Mouse (Mus musculus): Measurements from ENCODE around the gene Galnt17.

The Galnt17 gene

DNA sequence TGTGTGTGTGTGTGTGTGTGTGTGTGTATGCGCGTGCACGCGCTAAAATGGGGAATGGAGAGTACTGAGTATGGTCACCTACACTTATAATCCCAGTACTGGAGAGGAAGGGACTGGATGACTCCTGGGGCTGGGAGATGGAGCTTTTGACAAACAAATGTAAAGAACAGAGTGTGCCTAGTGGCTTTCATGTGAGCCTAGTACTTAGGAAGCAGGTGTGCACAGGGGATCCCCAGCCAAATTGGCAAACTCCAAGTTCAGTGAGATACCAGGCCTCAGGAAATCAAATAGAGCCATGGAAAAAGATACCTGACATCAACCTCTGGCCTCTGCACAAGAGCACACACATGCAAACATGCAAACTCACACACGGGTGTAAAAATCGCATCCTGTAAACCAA is 61.7 kb downstream of the Galnt17 start:
- no peak for DNase-seq (ENCODE audit: extremely low read depth, low read depth)

DNA sequence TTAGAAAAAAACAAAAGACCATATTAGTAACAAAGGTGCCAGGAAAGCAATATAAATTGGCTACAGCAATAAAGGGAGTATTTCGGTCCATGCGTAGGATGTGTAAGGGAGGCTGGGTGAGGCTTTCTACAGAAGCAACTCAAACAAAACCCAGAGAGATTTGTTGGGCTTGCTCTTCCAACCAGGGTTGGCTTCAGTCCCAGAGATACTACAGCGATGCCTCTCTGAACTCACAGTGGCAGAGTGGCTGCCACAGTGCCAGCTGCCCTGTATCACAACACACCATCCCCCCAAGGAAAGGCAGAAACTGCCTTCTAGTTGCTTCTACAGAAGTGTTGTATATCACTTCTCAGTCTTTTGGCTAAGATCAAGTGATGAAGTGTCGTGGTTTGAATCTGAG is 66.6 kb downstream of the Galnt17 start:
- no peak for DNase-seq (ENCODE audit: extremely low read depth, low read depth)

DNA sequence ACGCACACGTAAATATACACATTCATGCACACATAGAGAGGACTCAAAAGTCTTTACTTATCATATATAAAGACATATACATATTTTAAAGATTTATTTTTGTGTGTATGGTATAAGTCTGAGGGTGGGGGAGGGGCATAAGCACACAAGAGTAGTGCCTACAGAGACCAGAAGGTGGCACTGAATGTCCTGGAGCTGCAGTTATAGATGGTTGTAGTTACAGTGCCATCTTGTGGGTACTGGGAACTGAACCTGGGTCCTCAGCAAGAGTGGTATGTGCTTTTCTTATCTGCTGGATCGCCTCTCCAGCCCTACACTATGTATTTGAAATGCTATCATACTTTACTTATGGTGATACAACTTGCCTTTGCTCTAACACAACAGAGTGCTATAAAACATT is 68.5 kb downstream of the Galnt17 start:
- DNase-seq (ENCODE audit: extremely low read depth, low read depth), result no peak

DNA sequence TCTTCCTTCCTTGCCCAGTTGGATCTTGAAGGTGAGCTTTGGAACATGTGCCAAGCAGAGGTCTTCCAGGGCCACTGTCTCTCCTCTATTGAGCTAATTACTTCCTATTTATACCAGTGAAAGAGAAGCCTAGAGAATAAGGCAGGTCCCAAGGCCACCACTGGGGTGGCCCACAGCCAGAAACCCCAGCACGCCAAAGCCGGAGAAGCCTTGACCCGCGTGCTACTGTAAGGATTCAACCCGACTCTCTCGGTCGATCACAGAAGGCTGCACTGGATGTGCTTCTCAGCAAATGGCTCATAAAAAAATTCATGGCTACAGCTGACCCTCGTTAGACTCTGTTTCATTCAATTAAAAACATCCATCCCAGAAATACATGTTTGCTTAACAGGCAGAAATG is 71.4 kb downstream of the Galnt17 start:
- DNase-seq (ENCODE audit: extremely low read depth, low read depth), result no peak

DNA sequence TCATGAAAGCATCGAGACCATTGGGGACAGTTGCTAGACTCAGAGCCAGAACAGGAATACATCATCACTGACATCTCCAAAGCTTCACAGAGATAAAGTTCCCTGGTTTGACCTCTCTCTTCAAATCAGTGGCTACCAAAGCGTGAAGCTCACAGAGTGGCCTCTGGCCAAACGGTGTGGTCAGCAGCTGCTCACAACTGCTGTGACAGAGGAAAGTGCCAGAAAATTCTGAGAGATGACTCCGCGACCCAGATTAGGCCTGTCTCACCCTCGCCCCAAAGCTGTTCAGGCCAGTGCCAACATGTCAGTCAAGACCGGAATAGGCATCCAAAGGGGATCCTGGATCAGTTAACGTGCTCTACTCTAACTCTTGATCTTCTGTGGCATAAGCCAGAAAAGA is 74.5 kb downstream of the Galnt17 start:
- no peak for DNase-seq (ENCODE audit: extremely low read depth, low read depth)

DNA sequence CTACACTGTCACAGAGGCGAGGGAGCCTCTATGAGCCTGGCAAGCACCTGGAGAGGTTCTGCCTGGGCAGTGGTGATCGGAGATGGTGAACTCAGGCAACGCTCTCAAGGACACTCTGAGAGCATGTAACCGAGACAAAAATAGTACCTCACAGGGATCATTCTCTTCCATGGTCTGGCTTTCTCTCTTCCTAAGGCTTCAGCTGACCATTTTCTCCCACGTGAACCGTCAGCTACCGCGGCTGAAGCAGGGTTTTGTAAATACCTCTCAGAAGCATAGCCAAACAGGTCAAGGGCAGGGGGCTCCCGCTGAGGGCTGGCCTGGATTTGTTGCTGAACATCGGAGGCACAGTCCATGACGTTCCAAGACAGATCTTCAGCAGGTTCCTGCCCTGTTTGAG is 77.2 kb downstream of the Galnt17 start:
- DNase-seq (ENCODE audit: extremely low read depth, low read depth), result no peak

DNA sequence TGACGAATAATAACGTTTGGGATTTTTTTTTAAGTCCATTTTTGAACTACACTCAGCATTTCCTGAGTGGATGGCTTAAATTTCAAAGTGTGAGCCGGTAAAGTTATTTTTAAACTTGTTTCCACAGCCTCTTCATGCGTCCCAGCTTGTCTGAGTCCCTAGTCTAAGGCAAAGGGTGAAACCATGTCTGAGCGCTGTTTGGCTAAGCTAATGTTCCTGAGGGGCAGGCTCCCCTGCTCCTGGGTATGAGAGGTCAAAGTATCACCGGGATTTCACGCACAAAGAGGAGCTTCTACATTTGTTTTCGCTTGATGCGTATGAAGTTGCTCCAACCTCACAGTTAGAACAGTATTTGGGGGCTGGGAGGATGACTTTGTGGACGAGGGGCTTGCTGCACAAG is 78.6 kb downstream of the Galnt17 start:
- no peak for DNase-seq (ENCODE audit: extremely low read depth, low read depth)

DNA sequence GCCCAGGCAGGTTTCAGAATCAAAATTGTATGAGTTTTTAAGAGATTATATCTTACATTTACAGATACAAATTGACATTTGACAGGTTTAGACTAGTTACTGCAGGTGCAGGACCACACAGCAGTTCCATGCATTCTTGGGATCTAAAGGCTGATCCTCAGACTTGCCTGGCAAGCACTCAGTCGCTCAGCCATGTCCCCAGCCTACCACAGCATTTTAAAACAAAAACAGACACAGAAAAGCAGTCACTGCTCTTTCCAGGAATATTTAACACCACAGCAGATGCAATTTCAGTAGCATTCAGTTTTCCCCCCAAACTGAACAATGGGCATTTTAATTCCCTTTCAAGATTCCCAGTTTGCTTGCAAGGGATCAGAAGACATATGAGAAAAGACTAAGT is 84.9 kb downstream of the Galnt17 start:
- DNase-seq (ENCODE audit: extremely low read depth, low read depth), result no peak

DNA sequence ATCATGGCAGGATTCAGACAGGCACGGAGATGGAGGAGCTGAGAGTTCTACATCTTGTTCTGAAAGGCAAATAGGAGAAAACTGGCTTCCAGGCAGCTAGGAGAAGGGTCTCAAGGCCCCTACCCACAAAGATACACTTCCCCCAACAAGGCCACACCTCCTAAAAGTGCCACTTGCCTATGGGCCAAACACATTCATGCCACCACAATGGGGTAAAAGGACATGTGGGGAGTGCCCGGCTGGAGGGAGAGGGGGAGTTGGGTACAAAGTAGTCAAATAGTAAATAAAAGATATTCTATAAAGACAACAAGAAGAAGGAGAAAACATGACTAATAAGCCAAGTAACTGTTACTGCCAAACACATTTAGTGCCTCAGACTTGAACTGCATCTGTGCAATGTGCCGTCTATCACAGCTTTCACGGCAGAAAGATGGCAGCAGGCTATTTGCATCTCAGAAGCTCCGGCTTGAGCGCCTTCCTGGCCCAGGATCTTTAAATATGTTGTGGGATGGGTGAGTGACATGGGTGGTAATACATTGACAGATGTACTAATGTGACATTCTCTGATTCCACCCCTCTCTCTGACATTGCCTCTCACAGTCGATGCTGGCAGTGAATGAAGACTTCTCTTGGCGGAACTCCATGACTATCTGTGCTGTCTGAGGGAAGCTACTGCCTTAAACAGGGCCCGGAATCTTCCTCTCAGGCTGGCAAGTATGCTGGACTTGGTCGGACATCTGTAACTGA is 85.6 kb downstream of the Galnt17 start:
- no peak for DNase-seq (ENCODE audit: extremely low read depth, low read depth)

DNA sequence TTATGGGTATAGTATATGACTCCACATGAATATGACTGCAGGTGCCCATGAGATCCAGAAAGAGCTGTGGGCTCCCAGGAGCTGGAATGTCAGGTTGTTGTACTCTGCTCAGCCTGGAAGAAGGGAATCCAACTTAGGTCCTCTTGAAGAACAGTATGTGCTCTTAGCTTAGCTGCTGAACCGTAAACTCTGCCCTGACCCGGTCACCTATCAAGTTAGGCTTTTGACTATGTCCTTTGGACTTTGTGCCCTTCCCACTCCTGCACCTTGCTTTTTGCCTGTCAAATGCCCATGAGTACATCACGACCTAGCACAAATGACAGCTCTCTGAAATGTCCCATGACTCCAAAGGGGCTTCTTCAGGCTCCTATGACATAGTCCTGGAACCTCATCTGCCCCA is 90.1 kb downstream of the Galnt17 start:
- DNase-seq (ENCODE audit: extremely low read depth, low read depth), result no peak

DNA sequence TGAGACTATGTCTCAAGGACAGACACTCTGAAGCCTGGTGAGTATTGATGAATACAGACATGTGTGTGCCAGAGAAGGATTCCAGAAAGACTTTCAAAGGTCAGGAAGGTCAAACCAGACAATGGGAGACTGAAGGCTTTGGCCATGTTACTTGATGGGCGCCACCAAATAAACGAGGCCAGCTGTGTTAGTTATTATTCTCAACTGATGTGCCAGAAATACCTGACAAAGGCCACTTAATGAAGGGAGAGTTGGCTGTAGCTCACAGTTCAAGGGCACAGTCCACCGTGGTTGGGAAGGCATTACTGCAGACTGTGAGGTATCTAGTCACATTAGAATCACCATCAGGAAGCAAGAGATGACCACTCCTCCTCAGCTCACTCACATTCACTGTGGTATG is 96.7 kb downstream of the Galnt17 start:
- no peak for DNase-seq (ENCODE audit: extremely low read depth, low read depth)

DNA sequence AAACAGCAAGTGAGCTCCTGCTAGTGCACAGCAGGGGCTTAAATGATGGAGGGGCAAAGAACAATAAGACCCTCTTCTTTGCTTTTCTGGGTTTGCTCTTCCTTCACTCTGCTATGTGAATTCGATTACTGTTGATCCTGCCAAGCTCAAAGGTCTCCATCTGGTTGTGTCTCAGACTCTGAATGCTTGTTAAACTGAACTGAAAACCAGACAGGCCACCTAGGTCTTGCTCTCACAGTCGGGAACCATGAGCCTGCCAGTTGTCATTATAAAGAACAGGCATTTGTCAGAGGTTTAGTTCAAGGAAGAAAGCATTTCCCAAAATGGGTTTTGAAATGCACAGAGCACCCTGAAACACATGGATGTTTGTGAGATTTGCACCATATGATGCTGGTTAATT is 107.2 kb downstream of the Galnt17 start:
- no peak for DNase-seq (ENCODE audit: extremely low read depth, low read depth)

DNA sequence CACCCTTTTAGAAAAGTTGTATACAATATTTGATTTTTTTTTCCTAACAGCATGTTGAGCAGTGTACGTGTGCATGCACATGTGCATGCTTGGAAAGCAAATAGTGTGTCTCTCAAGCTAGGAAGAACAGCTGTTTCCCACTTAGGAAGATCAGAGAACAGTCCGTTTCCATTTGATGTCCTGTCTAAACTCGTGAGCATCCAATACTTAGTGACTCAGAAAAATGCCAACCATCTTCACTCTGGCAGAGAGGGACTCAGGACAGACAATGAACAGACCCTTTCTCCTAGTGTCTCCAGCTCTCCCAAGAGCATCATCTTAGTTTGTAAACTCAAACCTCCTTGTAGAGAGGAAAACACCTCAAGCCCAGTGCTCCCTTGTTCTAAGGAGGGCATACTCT is 116.0 kb downstream of the Galnt17 start:
- DNase-seq (ENCODE audit: extremely low read depth, low read depth), result no peak

DNA sequence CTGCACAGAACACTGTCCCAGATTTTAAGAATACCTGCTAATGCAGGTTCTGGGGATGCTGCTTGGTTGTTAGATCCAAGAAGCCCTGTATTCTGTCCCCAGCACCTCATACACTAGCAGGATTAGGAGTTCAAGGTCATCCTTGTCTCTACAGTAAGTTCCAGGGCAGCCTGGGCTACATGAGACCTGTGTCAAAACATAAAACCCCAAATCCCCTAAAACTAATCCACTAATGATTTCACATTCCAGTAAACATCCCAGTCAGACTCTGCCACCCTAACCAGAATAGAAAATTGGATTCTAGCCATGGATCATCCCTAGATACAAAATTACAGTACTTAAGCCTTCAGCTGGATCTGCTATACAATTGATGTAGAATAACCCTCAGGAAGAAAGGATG is 123.7 kb downstream of the Galnt17 start:
- no peak for DNase-seq (ENCODE audit: extremely low read depth, low read depth)

DNA sequence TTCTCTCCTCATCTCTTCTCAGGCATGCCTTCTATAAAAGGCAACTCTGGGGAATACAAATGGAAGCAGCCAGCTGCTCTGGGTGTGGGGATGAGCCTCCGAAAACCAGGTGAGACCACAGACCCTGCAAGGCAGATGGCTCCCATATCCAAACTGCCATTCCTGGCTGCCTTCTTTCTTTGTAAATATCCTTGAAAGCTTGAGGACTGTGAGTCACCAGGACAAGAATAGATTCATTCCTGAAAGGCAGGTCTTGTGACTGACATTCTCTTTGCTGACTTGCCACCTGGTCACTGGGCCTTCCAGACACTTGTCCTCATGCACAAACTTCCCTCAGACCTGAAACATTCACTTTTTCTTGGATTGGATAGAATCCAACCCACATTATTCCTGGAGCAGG is 127.1 kb downstream of the Galnt17 start:
- DNase-seq (ENCODE audit: extremely low read depth, low read depth), result no peak

DNA sequence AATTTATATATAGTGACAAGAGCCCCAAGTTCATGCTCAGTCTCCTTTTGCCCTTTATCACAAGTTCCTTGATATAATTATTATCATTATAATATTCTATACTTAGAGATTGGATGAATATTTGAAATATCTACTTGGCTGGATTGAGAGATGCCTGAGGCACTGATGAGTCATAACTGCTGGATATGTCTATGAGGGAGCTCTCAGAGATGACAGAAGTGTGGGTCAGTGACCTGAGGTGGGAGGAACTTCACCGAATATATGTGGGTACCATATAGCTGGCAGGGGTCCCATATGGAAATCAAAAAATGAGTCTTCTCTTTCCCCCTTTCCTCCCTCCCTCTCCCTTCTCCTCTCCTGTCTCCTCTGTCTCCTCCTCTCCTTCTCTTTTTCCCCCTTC is 127.5 kb downstream of the Galnt17 start:
- DNase-seq (ENCODE audit: extremely low read depth, low read depth), result no peak

DNA sequence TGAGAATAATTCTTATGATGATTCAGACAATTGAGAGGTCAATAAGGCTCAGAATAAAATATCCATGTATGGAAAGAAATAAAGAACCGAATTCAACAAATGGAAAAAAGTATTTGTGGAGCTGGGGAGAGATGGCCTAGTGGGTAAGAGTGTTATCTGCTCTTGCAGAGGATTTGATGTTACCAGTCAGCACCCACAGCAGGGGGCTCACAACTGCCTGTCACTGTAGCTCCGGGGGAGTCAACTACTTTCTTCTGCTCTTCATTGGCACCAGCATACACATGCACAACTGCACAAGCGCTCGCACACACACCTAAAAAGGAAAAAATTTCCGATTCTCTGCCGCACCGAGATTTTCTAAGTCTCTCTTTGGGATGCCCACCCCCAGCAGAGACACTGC is 130.4 kb downstream of the Galnt17 start:
- DNase-seq (ENCODE audit: extremely low read depth, low read depth), result no peak

DNA sequence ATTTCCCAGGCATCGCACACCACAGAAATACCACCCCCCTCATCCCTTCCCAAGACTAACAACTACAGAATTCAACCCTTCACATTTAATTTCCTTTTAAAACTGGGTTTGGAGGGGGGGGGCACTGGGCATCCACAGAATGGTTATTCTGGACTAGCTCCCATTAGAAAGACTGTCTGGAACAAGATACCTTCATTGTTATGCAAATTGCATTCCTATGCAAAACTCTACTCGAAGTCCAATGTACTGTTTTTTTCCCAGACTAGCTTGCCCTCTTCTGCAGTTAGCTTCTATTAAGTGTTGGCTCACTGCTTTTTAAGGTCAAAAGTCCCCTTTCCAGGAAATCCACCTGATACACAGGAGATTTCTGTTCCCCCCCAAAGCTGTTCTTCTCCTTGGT is 131.1 kb downstream of the Galnt17 start:
- DNase-seq (ENCODE audit: extremely low read depth, low read depth), result no peak

DNA sequence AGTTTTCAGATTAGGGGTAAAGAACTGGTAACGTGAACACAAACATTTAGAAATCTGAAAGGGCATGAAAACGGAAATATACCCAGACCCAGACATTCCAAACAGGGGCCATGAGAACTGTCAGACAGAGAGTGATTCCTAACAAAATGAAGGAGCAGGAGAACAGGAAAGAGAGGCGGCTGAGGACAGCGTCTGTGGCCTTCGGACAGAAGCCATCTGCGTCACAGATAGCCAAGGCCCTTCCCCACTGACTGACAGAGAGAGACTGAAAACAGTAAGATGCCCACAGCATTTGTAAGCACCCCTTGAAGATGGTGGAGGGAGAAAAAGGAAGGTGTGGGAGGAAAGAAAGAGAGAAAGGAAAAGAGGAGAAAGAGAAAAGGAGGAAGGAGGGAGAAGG is 139.1 kb downstream of the Galnt17 start:
- DNase-seq (ENCODE audit: extremely low read depth, low read depth), result no peak

DNA sequence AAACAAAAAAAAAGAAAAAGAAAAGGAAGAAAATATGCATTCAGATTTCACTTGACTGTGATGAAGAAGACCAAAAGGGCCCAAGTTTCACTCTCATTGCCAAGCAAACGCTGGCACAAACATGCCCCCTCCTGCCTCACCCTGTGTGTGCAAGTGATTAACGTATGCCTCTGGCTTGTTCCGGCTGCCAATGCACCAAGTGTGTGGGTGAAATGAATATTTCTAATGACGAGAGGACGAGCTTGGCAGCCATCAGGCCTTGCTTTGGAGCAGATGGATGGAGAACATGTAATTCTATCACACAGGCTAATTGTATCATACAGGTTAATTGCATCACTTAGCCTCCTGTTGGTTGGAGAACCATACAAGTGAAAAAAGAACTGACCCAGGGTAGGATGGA is 140.9 kb downstream of the Galnt17 start:
- DNase-seq (ENCODE audit: extremely low read depth, low read depth), result no peak

DNA sequence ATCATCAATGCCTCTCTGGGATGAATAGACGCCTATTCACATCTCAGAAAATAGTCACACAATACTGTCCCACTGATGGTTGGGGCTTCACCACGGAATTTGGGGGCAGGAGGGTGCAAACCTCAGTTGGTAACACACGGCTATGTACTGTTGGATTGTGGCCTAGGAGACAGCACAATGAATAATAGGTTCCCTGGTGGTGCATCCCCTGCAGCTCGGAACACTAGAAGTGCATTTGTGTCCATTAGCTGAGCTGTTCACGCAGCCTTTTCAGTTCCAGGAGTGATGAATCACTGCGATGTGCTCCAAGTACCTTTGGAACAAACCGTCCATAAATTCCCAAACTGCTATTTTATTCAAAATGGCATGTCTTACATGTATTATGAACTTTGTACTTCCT is 142.6 kb downstream of the Galnt17 start:
- no peak for DNase-seq (ENCODE audit: extremely low read depth, low read depth)

DNA sequence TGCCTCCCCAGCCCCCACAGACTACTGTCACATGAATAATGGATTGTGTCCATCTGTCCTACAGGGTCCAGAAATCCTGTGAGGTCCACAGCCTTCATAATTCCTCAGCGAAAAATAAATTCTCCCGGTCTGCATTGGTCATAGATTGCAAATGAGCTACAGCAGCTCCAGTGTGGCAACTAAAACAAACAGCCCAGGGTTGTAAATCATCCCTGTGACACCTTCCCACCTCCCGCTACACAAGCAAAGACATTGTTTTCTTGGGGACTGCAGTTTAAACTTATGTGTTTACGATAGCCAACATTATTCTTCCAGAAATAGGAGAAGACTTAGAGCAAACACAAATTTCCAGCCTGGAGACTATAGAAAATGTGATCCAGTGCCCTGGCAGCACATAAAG is 150.4 kb downstream of the Galnt17 start:
- no peak for DNase-seq (ENCODE audit: extremely low read depth, low read depth)

DNA sequence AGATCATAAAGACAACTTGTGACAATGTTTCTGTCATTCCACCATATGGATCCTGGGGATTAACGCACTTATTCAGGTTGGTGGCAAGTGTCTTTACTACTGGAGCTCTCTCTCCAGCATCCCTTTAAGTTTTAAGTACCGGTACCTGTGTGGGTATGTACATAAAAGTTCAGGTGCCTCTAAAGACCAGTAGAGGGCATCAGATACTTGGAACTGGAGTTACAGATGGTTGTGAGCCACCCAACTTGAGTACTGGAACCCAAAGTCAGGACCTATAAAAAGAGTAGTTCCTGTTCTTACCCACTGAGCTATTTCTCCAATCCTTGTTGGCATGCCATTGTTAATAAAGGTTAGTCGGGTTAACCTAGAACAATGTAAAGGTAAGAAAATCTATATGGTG is 152.0 kb downstream of the Galnt17 start:
- DNase-seq (ENCODE audit: extremely low read depth, low read depth), result no peak

DNA sequence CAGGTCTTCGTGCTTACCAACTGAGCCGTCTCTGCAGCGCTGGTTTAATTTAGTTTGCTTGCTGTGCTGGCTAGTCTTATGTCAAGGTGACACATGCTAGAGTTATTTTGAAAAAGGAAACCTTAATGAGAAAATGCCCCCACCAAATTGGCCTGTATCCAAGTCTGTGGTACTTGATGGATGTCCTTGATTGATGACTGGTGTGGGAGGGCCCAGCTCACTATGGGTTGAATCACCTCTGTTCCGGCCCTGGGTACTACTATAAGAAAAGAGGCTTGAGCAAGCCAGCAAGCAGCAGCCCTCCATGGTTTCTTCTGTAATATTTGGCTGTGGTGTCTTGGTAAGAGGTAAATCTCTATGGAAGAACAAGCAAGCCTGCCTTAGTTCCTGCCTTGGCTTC is 165.7 kb downstream of the Galnt17 start:
- no peak for DNase-seq (ENCODE audit: extremely low read depth, low read depth)

Measured in MEL-GATA-1-ER (cell line).